Mouse (Mus musculus): ENCODE data around the gene Bnip2. TPM values are rescaled to one million over a fixed set of nuclear protein-coding genes. Genes with fewer than 3 reads are reported as not detected.

The Bnip2 gene
- 74.2 and 87.2 TPM in 2 replicates for total RNA-seq (2014; rRNA removed; ENCODE audit: low replicate concordance)
- polyA plus RNA-seq (2015; fragmentation: Nextera tagmentation; extraction: Ambion mirVana), result 104 and 107 TPM in 2 replicates

GRCm38 (mm10) chr9:69989303-69990121, at the start of gene Bnip2:
Gene Bnip2, plus strand, starts transcription at chr9:69989466.
- TF ChIP-seq CTCF (IDR thresholded peaks at IDR 0.05; ENCODE audit: low read depth) (no peak), EP300 (IDR thresholded peaks at IDR 0.05; ENCODE audit: low read depth) (peak; percentile 81; the same call in 1 of the 2 replicates)
- Histone ChIP-seq H3K36me3 (replicated peaks; ENCODE audit: control insufficient read depth, insufficient read depth, low read length) (no peaks in the 10 kb centered on the region), H3K4me1 (ENCODE audit: control insufficient read depth, insufficient read depth) (peaks cover 28% of the 10 kb centered on the region), H3K9me3 (replicated peaks; ENCODE audit: control insufficient read depth, low read length) (no peaks in the 10 kb centered on the region), H3K27me3 (ENCODE audit: control insufficient read depth, insufficient read depth, low read length) (no peaks in the 10 kb centered on the region), H3K27ac (ENCODE audit: low read depth) (peak within 1 kb of the TSS; percentile 99), H3K9ac (replicated peaks; ENCODE audit: low read depth, low read length) (peak within 1 kb of the TSS; percentile 99), H3K4me2 (ENCODE audit: low read depth, low read length) (peak within 1 kb of the TSS; percentile 65), H3K4me3 (ENCODE audit: low read depth, low read length) (peak within 1 kb of the TSS; percentile 98)
- under 1% methylated on average over 68 of the region's 76 CpGs for WGBS
- ATAC-seq (ENCODE audit: insufficient read depth, low read depth) (peak; percentile 96), DNase-seq (ENCODE audit: low spot score) (peak; percentile 98)

- TF ChIP-seq EP300 (IDR thresholded peaks at IDR 0.05; ENCODE audit: low read depth) (no peak), CTCF (IDR thresholded peaks at IDR 0.05; ENCODE audit: low read depth) (no peak)
- 76% methylated on average over 7 of the region's 7 CpGs for WGBS
- no peak for DNase-seq (ENCODE audit: low spot score)
- Histone ChIP-seq H3K36me3 (replicated peaks; ENCODE audit: control insufficient read depth, insufficient read depth, low read length) (no peaks in the 10 kb centered on the region), H3K27me3 (ENCODE audit: control insufficient read depth, insufficient read depth, low read length) (no peaks in the 10 kb centered on the region), H3K9ac (replicated peaks; ENCODE audit: low read depth, low read length) (no peak overlapping the region), H3K9me3 (replicated peaks; ENCODE audit: control insufficient read depth, low read length) (no peaks in the 10 kb centered on the region), H3K4me2 (ENCODE audit: low read depth, low read length) (no peak overlapping the region), H3K27ac (ENCODE audit: low read depth) (no peak overlapping the region), H3K4me3 (ENCODE audit: low read depth, low read length) (no peak overlapping the region), H3K4me1 (ENCODE audit: control insufficient read depth, insufficient read depth) (no peaks in the 10 kb centered on the region)
- no peak for ATAC-seq (ENCODE audit: insufficient read depth, low read depth)
These were observed 48.3 kb upstream of the Bnip2 start for GRCm38 (mm10) chr9:69940839-69941490.

- WGBS, result 76% methylated on average over 6 of the region's 6 CpGs
- Histone ChIP-seq H3K27me3 (ENCODE audit: control insufficient read depth, insufficient read depth, low read length) (no peaks in the 10 kb centered on the region), H3K4me1 (ENCODE audit: control insufficient read depth, insufficient read depth) (no peaks in the 10 kb centered on the region), H3K9me3 (replicated peaks; ENCODE audit: control insufficient read depth, low read length) (no peaks in the 10 kb centered on the region), H3K36me3 (replicated peaks; ENCODE audit: control insufficient read depth, insufficient read depth, low read length) (no peaks in the 10 kb centered on the region), H3K4me3 (ENCODE audit: low read depth, low read length) (no peak overlapping the region), H3K9ac (replicated peaks; ENCODE audit: low read depth, low read length) (no peak overlapping the region), H3K27ac (ENCODE audit: low read depth) (no peak overlapping the region), H3K4me2 (ENCODE audit: low read depth, low read length) (no peak overlapping the region)
- TF ChIP-seq CTCF (IDR thresholded peaks at IDR 0.05; ENCODE audit: low read depth) (no peak), EP300 (IDR thresholded peaks at IDR 0.05; ENCODE audit: low read depth) (no peak)
- ATAC-seq (ENCODE audit: insufficient read depth, low read depth) (no peak), DNase-seq (ENCODE audit: low spot score) (no peak)
These were observed 47.7 kb upstream of the Bnip2 start for GRCm38 (mm10) chr9:69941556-69941955.

- Histone ChIP-seq H3K4me2 (ENCODE audit: low read depth, low read length) (no peak overlapping the region), H3K27ac (ENCODE audit: low read depth) (no peak overlapping the region), H3K27me3 (ENCODE audit: control insufficient read depth, insufficient read depth, low read length) (no peaks in the 10 kb centered on the region), H3K4me3 (ENCODE audit: low read depth, low read length) (no peak overlapping the region), H3K4me1 (ENCODE audit: control insufficient read depth, insufficient read depth) (no peaks in the 10 kb centered on the region), H3K9ac (replicated peaks; ENCODE audit: low read depth, low read length) (no peak overlapping the region), H3K9me3 (replicated peaks; ENCODE audit: control insufficient read depth, low read length) (no peaks in the 10 kb centered on the region), H3K36me3 (replicated peaks; ENCODE audit: control insufficient read depth, insufficient read depth, low read length) (no peaks in the 10 kb centered on the region)
- DNase-seq (ENCODE audit: low spot score) (peak; percentile 32), ATAC-seq (ENCODE audit: insufficient read depth, low read depth) (peak; percentile 63; the same call in 1 of the 2 replicates)
- TF ChIP-seq EP300 (IDR thresholded peaks at IDR 0.05; ENCODE audit: low read depth) (no peak), CTCF (IDR thresholded peaks at IDR 0.05; ENCODE audit: low read depth) (peak; percentile 96)
- 5% methylated on average over 2 of the region's 2 CpGs for WGBS
These were observed 40.3 kb upstream of the Bnip2 start for GRCm38 (mm10) chr9:69948964-69949363.

DNA sequence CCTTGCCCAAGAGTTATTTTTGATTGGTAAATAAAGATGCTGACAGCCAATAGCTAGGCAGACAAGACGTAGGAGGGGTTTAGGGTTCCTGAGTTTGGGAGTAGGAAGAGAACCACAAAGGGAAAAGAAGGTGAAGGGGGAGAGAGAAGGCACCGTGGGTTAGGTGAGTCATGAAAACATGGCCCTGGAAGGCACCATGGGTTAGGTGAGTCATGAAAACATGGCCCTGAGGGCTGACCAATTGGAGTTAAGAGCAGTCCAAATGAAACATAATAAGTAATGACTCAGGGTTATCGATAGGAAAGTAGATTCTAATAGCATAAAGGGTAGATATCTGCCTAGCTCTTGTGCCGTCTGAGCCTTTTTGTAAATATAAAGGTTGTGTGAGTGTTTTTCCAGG, 39.6 kb upstream of the Bnip2 start:
- H3K36me3 ChIP-seq (replicated peaks; ENCODE audit: control insufficient read depth, insufficient read depth, low read length), result no peaks in the 10 kb centered on the region
- TF ChIP-seq CTCF (IDR thresholded peaks at IDR 0.05; ENCODE audit: low read depth) (no peak), EP300 (IDR thresholded peaks at IDR 0.05; ENCODE audit: low read depth) (no peak)
- WGBS, result 73% methylated on average over 4 of the region's 4 CpGs
- H3K4me3 ChIP-seq (ENCODE audit: low read depth, low read length), result no peak overlapping the region
- no peak overlapping the region for H3K9ac ChIP-seq (replicated peaks; ENCODE audit: low read depth, low read length)
- no peak for ATAC-seq (ENCODE audit: insufficient read depth, low read depth)
- DNase-seq (ENCODE audit: low spot score), result no peak
- H3K9me3 ChIP-seq (replicated peaks; ENCODE audit: control insufficient read depth, low read length), result no peaks in the 10 kb centered on the region
- no peaks in the 10 kb centered on the region for H3K27me3 ChIP-seq (ENCODE audit: control insufficient read depth, insufficient read depth, low read length)
- H3K27ac ChIP-seq (ENCODE audit: low read depth), result no peak overlapping the region
- H3K4me1 ChIP-seq (ENCODE audit: control insufficient read depth, insufficient read depth), result no peaks in the 10 kb centered on the region
- no peak overlapping the region for H3K4me2 ChIP-seq (ENCODE audit: low read depth, low read length)
